Mouse (Mus musculus) layer of hippocampus, adult 18-20 months (tissue): ENCODE measurements around the gene Olfr1151. TPM values are rescaled to one million over a fixed set of nuclear protein-coding genes. Genes with fewer than 3 reads are reported as not detected.

ENCODE experiments used
- DNase-seq, 2 experiments: peaks; one replicate each; pipeline ENCODE4 v3.0.0; 2022; ENCODE audit warnings: low spot score in 2 of 2
- long read RNA-seq: library from polyadenylated mRNA; stranded (forward); transcript quantifications from one replicate; pipeline ENCODE4 v2.0.0, GENCODE M21; 2021
- total RNA-seq, 2 experiments: library from RNA; stranded (reverse); gene quantifications; 2 replicates each; pipeline ENCODE4 v1.2.3; 2021

Gene Olfr1151
- not detected for total RNA-seq
- long read RNA-seq = 0 reads

- no peak for DNase-seq
Measured at GRCm38 (mm10) chr2:87855562-87855961, at the start of gene Olfr1151. TSS of gene Olfr1151 (plus strand) at chr2:87855862.

- DNase-seq = no peak
Measured at GRCm38 (mm10) chr2:87809522-87809921, 46.1 kb upstream of the Olfr1151 start, which contains the start of gene Olfr1145. TSS of gene Olfr1145 (plus strand) at chr2:87809822.

- DNase-seq = no peak
Measured at GRCm38 (mm10) chr2:87830233-87830632, 25.4 kb upstream of the Olfr1151 start, which contains the start of gene Olfr1148. TSS of gene Olfr1148 (plus strand) at chr2:87830533.

- DNase-seq = no peak
Measured at GRCm38 (mm10) chr2:87843693-87844092, 12.0 kb upstream of the Olfr1151 start, which contains the start of gene Olfr1150-ps1. TSS of gene Olfr1150-ps1 (plus strand) at chr2:87843993.

- no peak for DNase-seq
Measured at GRCm38 (mm10) chr2:87866192-87866591, 10.5 kb downstream of the Olfr1151 start, which contains the start of gene Olfr1152. TSS of gene Olfr1152 (plus strand) at chr2:87866492.

- no peak for DNase-seq
Measured at GRCm38 (mm10) chr2:87894662-87895061, 39.0 kb downstream of the Olfr1151 start, which contains the start of gene Olfr1153. TSS of gene Olfr1153 (plus strand) at chr2:87894962.

GRCm38 (mm10) chr2:87905066-87905465 lies 49.4 kb downstream of the Olfr1151 start, which contains the start of gene Olfr1154:
TSS of gene Olfr1154 (minus strand) at chr2:87905166.
- DNase-seq = no peak

Other genes with a start within 250 kb of the Olfr1151 start
- gene Olfr1130, start 249.7 kb upstream of the Olfr1151 start, total RNA-seq = not detected
- gene Olfr1131, start 228.8 kb upstream of the Olfr1151 start, total RNA-seq = not detected
- gene Olfr1132, start 218.3 kb upstream of the Olfr1151 start, total RNA-seq = not detected
- gene Olfr1133, start 208.5 kb upstream of the Olfr1151 start, total RNA-seq = not detected
- not detected for gene Olfr1134, start 197.4 kb upstream of the Olfr1151 start, total RNA-seq
- not detected for gene Olfr1135, start 182.2 kb upstream of the Olfr1151 start, total RNA-seq
- not detected for gene Olfr1136, start 161.9 kb upstream of the Olfr1151 start, total RNA-seq
- not detected for gene Olfr1137, start 142.7 kb upstream of the Olfr1151 start, total RNA-seq
- not detected for gene Olfr1138, start 115.9 kb upstream of the Olfr1151 start, total RNA-seq
- gene Olfr1140, start 112.1 kb upstream of the Olfr1151 start, total RNA-seq = not detected
- not detected for gene Olfr1141, start 101.9 kb upstream of the Olfr1151 start, total RNA-seq
- gene Olfr152, start 76.4 kb upstream of the Olfr1151 start, total RNA-seq = not detected
- gene Olfr1143, start 55.3 kb upstream of the Olfr1151 start, total RNA-seq = not detected
- gene Olfr1145, start 46.0 kb upstream of the Olfr1151 start, total RNA-seq = not detected
- gene Olfr1148, start 25.3 kb upstream of the Olfr1151 start, total RNA-seq = not detected
- not detected for gene Olfr1150-ps1, start 11.9 kb upstream of the Olfr1151 start, total RNA-seq
- not detected for gene Olfr1152, start 10.6 kb downstream of the Olfr1151 start, total RNA-seq
- gene Olfr1153, start 39.1 kb downstream of the Olfr1151 start, total RNA-seq = not detected
- gene Olfr1154, start 49.3 kb downstream of the Olfr1151 start, total RNA-seq = not detected
- not detected for gene Olfr1155, start 89.3 kb downstream of the Olfr1151 start, total RNA-seq
- gene Olfr1156, start 97.2 kb downstream of the Olfr1151 start, total RNA-seq = under 1 TPM in 1 of 2 experiments, not detected in 1; 0.10 TPM
- gene Olfr1157, start 112.4 kb downstream of the Olfr1151 start, total RNA-seq = not detected
- gene Olfr74, start 118.8 kb downstream of the Olfr1151 start, total RNA-seq = not detected
- not detected for gene Olfr1158, start 134.3 kb downstream of the Olfr1151 start, total RNA-seq
- gene Olfr1160, start 152.4 kb downstream of the Olfr1151 start, total RNA-seq = not detected
- gene Olfr1161, start 166.9 kb downstream of the Olfr1151 start, total RNA-seq = not detected
- not detected for gene Olfr73, start 181.8 kb downstream of the Olfr1151 start, total RNA-seq
- not detected for gene Olfr1162, start 195.3 kb downstream of the Olfr1151 start, total RNA-seq
- not detected for gene Olfr1163, start 216.0 kb downstream of the Olfr1151 start, total RNA-seq
- gene Olfr1164, start 238.1 kb downstream of the Olfr1151 start, total RNA-seq = not detected